8 mouse cellular contexts compared by ENCODE assay signal in the genomic region with DNA sequence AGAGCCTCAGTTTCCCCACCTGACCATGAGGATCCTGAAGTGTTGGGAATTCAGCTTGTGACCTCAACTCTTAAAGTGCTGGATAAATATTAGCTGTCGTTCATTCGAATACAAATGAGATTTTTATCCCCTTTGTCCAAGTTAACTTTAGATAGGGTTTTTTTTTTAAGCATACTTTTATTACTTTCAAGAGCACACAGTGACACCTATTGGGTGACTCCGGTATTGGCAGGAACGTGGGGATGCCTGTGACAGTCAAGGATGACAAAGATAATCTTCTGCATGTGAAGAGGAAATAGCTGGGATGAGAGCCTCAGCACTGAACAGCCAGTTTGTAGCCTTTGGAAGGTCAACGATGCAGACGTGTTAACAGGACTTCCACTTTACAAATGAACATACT.
A peak's percentile ranks its signal among the peaks of the same experiment; 100 is the strongest.
DNase-seq lines count a peak whose midpoint lies in the region.
"Not testable (repeated sequence)": the region's sequence is repeated elsewhere in the genome, so short reads cannot be mapped to it uniquely, and the experiment has no call there.

No protein-coding gene starts in this region.

- H3K4me3 ChIP-seq in forebrain, embryonic 10.5 days = not testable (repeated sequence)

- peaks cover 52% of the 10 kb centered on the region for H3K4me1 ChIP-seq in forebrain, embryonic 10.5 days

- H3K27me3 ChIP-seq in forebrain, embryonic 10.5 days (ENCODE audit: poor library complexity, severe bottlenecking) = peaks cover 15% of the 10 kb centered on the region; the same call in 1 of the 2 replicates

- WGBS in forebrain, embryonic 10.5 days = 13% methylated on average over 6 of the region's 6 CpGs

- H3K36me3 ChIP-seq in forebrain, embryonic 10.5 days (replicated peaks) = not testable (repeated sequence)

- peak; percentile 36 for DNase-seq in Muller cell, postnatal 12 days (ENCODE audit: inconsistent ontology term)
- peak; percentile 41 to 57 for DNase-seq in cerebellum, adult 18-20 months
- peak; percentile 31 for DNase-seq in forebrain, embryonic 10.5 days (ENCODE audit: extremely low spot score, low spot score)
- peak; percentile 50 to 63 for DNase-seq in heart, postnatal 36 days
- DNase-seq in layer of hippocampus, adult 8-10 months (ENCODE audit: low spot score in 2 of 2) = peak; percentile 46 to 75
- peak; percentile 10 to 33 for DNase-seq in lung, adult 18-20 months
- peak; percentile 62 for DNase-seq in retina, postnatal 1 day
- DNase-seq in urinary bladder, postnatal 36 days (ENCODE audit: low spot score in 2 of 2) = peak; percentile 20 to 27

- H3K27ac ChIP-seq in forebrain, embryonic 10.5 days = not testable (repeated sequence)

- intact Hi-C loops in heart, postnatal 36 days (cut with DNase I) = loop anchor here (1.0 to 2.0 kb wide), 3 partner anchors 68 to 325 kb away; no protein-coding TSS in a partner anchor

- not testable (repeated sequence) for H3K9me3 ChIP-seq in forebrain, embryonic 10.5 days
